Mouse (Mus musculus): ENCODE data around the gene Tbx6.

- TF ChIP-seq EP300 (optimal IDR thresholded peaks at IDR 0.05) (no peak), CTCF (IDR thresholded peaks at IDR 0.05; ENCODE audit: low read depth) (no peak)
These were observed 42.0 kb downstream of the Tbx6 start for GRCm38 (mm10) chr7:126823202-126823711.
